Mouse (Mus musculus): ENCODE results near the gene Sh3bp4. TPM values are rescaled to one million over a fixed set of nuclear protein-coding genes. Genes with fewer than 3 reads are reported as not detected.

Gene Sh3bp4
- 1.2 TPM in 2 replicates for total RNA-seq (2023)

DNA sequence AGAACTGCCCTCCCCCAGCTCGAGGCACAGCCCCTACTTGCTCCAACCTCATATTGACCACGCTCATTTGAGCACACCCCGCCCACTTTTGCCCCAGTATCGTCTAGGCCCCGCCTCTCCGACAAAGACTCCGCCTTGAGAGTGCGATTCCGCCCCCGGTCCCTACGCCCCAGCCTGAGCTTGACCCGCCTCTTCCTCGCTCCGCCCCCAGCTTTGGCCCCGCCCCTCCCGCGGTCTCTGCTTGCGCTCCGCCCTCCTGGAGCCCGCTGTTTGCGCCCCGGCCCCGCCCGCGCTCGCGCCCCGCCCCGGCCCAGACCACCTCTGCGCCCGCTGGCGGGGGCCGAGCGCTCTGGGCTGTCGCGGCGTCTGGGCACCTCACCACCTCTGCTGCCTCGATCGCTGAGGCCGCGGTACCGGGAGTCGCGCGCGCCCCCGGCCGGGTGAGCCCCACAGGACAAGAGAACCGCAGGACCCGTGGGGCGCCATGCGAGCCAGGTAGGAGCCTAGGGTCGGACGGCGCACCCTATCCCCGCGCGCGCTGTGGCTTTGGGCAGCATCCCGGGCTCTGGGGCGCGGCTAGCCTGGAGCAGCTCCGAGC, at the start of gene Sh3bp4:
TSS of gene Sh3bp4 (plus strand) at position 313 of the 598 bp plus-strand sequence.

All from neutrophil, adult 65 days (primary cell).